Mouse (Mus musculus) cerebellum, postnatal 14 days (tissue): ENCODE measurements around the gene Fars2.

Source experiments
- DNase-seq, 2 experiments: peaks; one replicate each; pipeline ENCODE4 v3.0.0; 2021; ENCODE audit warnings: mixed read lengths in 2 of 2

The Fars2 gene

GRCm38 (mm10) chr13:36530852-36531251 lies 413.6 kb downstream of the Fars2 start:
- DNase-seq, result no peak

- no peak for DNase-seq
Measured at GRCm38 (mm10) chr13:36531893-36532292, 414.7 kb downstream of the Fars2 start.

- peak; percentile 27 to 35 for DNase-seq
Measured at GRCm38 (mm10) chr13:36533071-36533470, 415.9 kb downstream of the Fars2 start.

- DNase-seq, result peak; percentile 55 to 63
Measured at GRCm38 (mm10) chr13:36533518-36533917, 416.3 kb downstream of the Fars2 start.

- DNase-seq, result peak; percentile 20 to 45
Measured at GRCm38 (mm10) chr13:36533966-36534540, 416.8 kb downstream of the Fars2 start.

- no peak for DNase-seq
Measured at GRCm38 (mm10) chr13:36537580-36537979, 420.4 kb downstream of the Fars2 start.

- no peak for DNase-seq
Measured at GRCm38 (mm10) chr13:36538385-36538784, 421.2 kb downstream of the Fars2 start.

- no peak for DNase-seq
Measured at GRCm38 (mm10) chr13:36540231-36540630, 423.0 kb downstream of the Fars2 start.

GRCm38 (mm10) chr13:36541287-36541780 lies 424.1 kb downstream of the Fars2 start:
- DNase-seq, result no peak

- DNase-seq, result no peak
Measured at GRCm38 (mm10) chr13:36550694-36551093, 433.5 kb downstream of the Fars2 start.

GRCm38 (mm10) chr13:36552522-36553246 lies 435.5 kb downstream of the Fars2 start:
- DNase-seq, result no peak

GRCm38 (mm10) chr13:36553247-36553642 lies 436.0 kb downstream of the Fars2 start:
- no peak for DNase-seq

GRCm38 (mm10) chr13:36554743-36555142 lies 437.5 kb downstream of the Fars2 start:
- no peak for DNase-seq

GRCm38 (mm10) chr13:36562447-36563441 lies 445.5 kb downstream of the Fars2 start:
- no peak for DNase-seq

GRCm38 (mm10) chr13:36564764-36565315 lies 447.6 kb downstream of the Fars2 start:
- DNase-seq, result no peak

GRCm38 (mm10) chr13:36576781-36577180 lies 459.6 kb downstream of the Fars2 start:
- no peak for DNase-seq

- peak; percentile 40 to 64 for DNase-seq
Measured at GRCm38 (mm10) chr13:36577916-36578568, 460.8 kb downstream of the Fars2 start.

- peak; percentile 88 to 92 for DNase-seq
Measured at GRCm38 (mm10) chr13:36578569-36579333, 461.5 kb downstream of the Fars2 start.

GRCm38 (mm10) chr13:36582406-36583070 lies 465.3 kb downstream of the Fars2 start:
- no peak for DNase-seq

GRCm38 (mm10) chr13:36583481-36584151 lies 466.4 kb downstream of the Fars2 start:
- no peak for DNase-seq
